Mouse (Mus musculus): Measurements from ENCODE around the gene Tmem186. TPM values are rescaled to one million over a fixed set of nuclear protein-coding genes. Genes with fewer than 3 reads are reported as not detected.

Gene Tmem186
- total RNA-seq, 2 experiments from 2014 or later: 11.5 to 13.1 TPM

- DNase-seq (ENCODE audit: low spot score in 2 of 2): no peak
Measured at GRCm38 (mm10) chr16:8667814-8668213, 30.3 kb upstream of the Tmem186 start.

GRCm38 (mm10) chr16:8667261-8667660 is 29.7 kb upstream of the Tmem186 start:
- no peak for DNase-seq (ENCODE audit: low spot score in 2 of 2)

- no peak for DNase-seq (ENCODE audit: low spot score in 2 of 2)
Measured at GRCm38 (mm10) chr16:8666452-8666851, 28.9 kb upstream of the Tmem186 start.

GRCm38 (mm10) chr16:8665367-8665766 is 27.9 kb upstream of the Tmem186 start:
- DNase-seq (ENCODE audit: low spot score in 2 of 2): no peak

- DNase-seq (ENCODE audit: low spot score in 2 of 2): peak in 1 of 2 experiments; percentile 33
Measured at GRCm38 (mm10) chr16:8663606-8664539, 26.4 kb upstream of the Tmem186 start.

GRCm38 (mm10) chr16:8663022-8663421 is 25.5 kb upstream of the Tmem186 start:
- DNase-seq (ENCODE audit: low spot score in 2 of 2): no peak

- no peak for DNase-seq (ENCODE audit: low spot score in 2 of 2)
Measured at GRCm38 (mm10) chr16:8658764-8659163, 21.3 kb upstream of the Tmem186 start.

GRCm38 (mm10) chr16:8658349-8658748 is 20.8 kb upstream of the Tmem186 start:
- no peak for DNase-seq (ENCODE audit: low spot score in 2 of 2)

- no peak for DNase-seq (ENCODE audit: low spot score in 2 of 2)
Measured at GRCm38 (mm10) chr16:8656256-8656655, 18.7 kb upstream of the Tmem186 start.

- no peak for DNase-seq (ENCODE audit: low spot score in 2 of 2)
Measured at GRCm38 (mm10) chr16:8655599-8655998, 18.1 kb upstream of the Tmem186 start.

- no peak for DNase-seq (ENCODE audit: low spot score in 2 of 2)
Measured at GRCm38 (mm10) chr16:8655108-8655507, 17.6 kb upstream of the Tmem186 start.

- DNase-seq (ENCODE audit: low spot score in 2 of 2): no peak
Measured at GRCm38 (mm10) chr16:8650007-8650406, 12.5 kb upstream of the Tmem186 start.

- peak in 1 of 2 experiments; percentile 25 for DNase-seq (ENCODE audit: low spot score in 2 of 2)
Measured at GRCm38 (mm10) chr16:8645546-8645945, 8.0 kb upstream of the Tmem186 start.

- peak in 1 of 2 experiments; percentile 66 for DNase-seq (ENCODE audit: low spot score in 2 of 2)
Measured at GRCm38 (mm10) chr16:8643855-8644254, 6.3 kb upstream of the Tmem186 start.

GRCm38 (mm10) chr16:8639466-8640191 is 2.1 kb upstream of the Tmem186 start:
- DNase-seq (ENCODE audit: low spot score in 2 of 2): no peak

- DNase-seq (ENCODE audit: low spot score in 2 of 2): no peak
Measured at GRCm38 (mm10) chr16:8638131-8638530, 619 bp upstream of the Tmem186 start.

- no peak for DNase-seq (ENCODE audit: low spot score in 2 of 2)
Measured at GRCm38 (mm10) chr16:8636867-8637216, 670 bp downstream of the Tmem186 start.

GRCm38 (mm10) chr16:8631428-8631827 is 6.1 kb downstream of the Tmem186 start:
- DNase-seq (ENCODE audit: low spot score in 2 of 2): no peak

GRCm38 (mm10) chr16:8630419-8630818 is 7.1 kb downstream of the Tmem186 start:
- DNase-seq (ENCODE audit: low spot score in 2 of 2): no peak

- DNase-seq (ENCODE audit: low spot score in 2 of 2): no peak
Measured at GRCm38 (mm10) chr16:8620315-8621115, 17.0 kb downstream of the Tmem186 start.

GRCm38 (mm10) chr16:8619659-8620314 is 17.7 kb downstream of the Tmem186 start:
- no peak for DNase-seq (ENCODE audit: low spot score in 2 of 2)
